Mouse (Mus musculus): ENCODE measurements around the gene Ryr1.

The Ryr1 gene

DNA sequence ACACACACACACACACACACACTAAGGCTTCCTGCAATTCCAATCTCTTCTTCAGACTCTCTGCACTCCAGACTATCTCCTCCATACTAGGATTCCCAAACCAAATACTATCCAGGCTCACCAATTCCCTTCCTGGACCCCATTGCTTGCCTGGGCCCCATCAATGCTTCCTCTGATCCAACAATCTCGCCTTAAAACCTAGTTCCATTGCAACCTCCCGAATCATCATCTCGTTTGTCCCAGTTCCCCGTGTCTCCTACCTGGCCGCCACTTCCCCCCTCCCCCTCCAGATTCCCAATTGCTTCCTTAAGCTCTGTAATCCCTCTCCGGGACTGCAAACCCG lies 163.4 kb downstream of the Ryr1 start:
- DNase-seq (ENCODE audit: low spot score in 2 of 2) = no peak

DNA sequence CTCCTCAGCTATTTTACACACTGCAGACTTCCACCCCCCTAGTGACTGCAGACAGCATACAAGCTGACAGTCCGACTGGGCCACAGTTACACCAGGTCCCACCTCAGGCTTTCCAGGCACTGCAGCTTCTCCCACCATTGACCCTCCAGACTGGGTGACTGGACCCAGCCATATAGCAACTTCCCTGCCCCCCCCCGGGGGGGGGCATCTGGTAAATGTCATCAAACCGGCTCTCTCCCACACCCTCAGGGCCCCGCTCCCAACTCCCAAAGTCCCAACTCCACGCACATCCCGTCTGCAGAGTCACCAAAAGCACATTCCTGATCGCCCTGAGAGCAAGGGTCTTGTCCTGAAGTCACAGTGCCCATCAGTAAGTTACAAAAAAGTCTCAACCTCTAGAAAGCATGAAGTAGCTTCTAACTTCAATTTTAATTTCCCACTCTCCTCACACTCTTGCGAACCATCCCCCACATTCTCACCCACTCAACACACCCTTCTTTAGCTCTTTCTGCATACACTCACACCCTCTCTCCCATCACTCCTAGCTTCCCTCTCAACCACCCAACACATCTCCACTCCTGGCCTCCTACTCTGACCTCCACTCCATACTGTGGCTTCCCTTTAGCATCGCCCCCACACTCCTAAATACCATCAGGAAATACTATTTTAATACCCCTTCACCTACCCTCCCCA lies 164.5 kb downstream of the Ryr1 start:
- DNase-seq (ENCODE audit: low spot score in 2 of 2) = no peak

DNA sequence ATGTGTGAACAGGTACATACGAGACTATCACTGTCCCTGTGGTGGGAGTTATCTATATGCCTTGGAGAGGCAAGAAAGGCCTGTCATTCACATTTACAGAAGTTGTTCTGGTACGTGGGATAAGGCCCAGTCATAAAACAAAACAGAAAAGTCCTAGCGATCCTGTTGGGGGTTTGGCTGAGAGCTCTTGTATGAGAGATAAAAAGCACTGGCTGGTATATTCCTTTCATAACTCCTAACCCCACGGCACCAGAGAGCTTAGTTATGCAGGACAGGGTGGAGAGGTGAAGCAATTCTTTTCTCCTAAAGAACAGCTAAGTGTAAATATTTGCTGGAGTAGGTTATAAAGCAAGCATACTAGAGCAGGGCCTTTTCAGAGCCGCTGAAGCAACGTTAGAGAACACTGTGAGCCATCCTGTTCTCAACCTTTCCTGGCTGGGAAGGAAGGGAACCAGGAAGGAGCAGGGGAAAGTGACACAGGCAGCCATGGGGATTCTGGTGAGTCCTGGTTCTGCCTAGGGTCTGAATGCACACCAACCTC lies 165.4 kb downstream of the Ryr1 start:
- DNase-seq (ENCODE audit: low spot score in 2 of 2) = no peak

DNA sequence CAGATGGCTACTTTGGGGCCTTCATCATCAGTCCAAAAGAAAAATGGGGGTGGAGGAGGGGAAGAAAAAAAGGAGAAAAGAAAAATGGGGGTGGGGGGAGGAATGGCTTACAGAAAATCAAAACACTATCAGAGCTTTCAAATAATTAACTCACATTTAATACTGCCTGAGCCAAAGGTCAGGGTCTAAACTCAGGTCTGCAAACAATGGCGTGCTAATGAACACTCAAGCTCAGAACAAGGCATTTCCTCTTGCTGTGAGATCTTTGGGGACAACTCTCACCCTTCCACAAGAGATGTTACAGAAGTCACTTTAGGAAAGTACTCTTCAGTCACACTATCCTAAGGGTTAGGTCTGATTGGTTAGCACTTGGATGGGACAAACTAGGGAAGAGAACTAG lies 166.2 kb downstream of the Ryr1 start:
- DNase-seq (ENCODE audit: low spot score in 2 of 2) = no peak

DNA sequence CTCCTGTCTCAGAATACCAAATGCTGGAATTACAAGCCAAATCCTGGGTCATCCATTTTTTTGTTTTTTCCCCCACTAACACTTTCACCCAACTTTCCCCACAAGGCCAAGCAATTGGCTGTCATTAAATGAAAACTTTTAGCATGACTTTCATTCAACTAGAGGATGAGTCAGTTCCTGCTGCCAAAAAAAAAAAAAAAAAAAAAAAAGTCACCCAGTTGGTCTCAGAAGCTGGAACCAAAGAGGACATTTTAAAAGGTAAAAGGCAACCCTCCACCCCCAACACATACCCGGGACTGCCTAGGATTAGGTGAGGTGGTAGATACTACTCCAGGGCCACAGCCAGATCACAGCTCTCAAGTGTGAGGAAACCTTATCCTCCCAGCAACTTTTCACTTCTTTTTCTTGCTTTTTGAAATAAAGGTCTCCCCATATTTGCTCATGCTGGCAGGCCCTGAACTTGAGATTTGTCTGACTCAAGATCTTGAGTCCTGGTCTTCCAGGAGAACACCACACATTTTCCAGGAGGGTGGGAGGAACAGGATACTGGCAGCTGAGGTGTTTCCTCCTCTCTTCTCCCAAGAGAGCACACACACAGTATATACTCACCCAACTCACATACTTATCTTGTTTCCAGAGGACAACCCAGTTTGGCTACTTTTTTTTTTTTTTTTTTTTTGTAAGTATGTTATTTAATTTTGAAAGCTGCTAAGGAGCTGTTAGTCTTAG lies 166.8 kb downstream of the Ryr1 start:
- DNase-seq (ENCODE audit: low spot score in 2 of 2) = no peak

DNA sequence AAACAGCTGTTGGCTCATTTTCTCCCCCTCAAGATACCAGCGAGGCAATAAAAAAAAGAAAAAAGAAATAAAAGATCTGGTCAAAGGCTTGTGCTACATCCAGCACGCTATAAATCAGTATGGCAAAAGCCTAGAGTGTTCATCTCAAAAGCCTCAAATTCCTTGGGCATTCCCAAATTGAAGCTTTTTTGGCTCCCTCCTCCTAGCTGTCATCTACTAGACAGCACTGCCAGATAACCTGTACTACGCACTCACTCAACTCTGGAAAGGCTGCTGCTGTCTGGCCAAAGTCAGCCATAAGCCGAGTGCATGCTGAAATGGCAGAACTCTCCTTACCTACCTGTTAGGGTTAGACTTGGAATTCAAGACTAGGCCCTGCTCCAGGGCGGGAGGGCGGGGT lies 167.7 kb downstream of the Ryr1 start:
- DNase-seq (ENCODE audit: low spot score in 2 of 2) = no peak

DNA sequence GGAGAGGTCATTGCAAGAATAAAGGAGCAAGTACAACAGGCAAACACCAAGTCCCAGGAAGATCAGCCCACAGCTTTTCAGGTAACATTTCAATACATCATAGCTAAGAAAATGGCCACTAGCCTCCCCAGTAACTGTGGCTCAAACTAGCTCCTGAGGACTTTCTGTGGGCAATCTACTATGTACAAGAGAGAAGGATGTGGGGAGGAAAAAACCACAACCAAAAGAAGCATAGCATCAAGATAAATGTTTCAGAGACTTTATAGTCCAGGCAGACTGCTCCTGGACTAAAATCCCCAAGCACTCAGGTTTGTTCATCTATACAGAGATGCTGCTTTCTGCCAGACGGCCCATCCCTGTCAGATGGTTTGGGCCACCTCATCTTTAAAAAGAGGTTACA lies 168.7 kb downstream of the Ryr1 start:
- DNase-seq (ENCODE audit: low spot score in 2 of 2) = no peak

DNA sequence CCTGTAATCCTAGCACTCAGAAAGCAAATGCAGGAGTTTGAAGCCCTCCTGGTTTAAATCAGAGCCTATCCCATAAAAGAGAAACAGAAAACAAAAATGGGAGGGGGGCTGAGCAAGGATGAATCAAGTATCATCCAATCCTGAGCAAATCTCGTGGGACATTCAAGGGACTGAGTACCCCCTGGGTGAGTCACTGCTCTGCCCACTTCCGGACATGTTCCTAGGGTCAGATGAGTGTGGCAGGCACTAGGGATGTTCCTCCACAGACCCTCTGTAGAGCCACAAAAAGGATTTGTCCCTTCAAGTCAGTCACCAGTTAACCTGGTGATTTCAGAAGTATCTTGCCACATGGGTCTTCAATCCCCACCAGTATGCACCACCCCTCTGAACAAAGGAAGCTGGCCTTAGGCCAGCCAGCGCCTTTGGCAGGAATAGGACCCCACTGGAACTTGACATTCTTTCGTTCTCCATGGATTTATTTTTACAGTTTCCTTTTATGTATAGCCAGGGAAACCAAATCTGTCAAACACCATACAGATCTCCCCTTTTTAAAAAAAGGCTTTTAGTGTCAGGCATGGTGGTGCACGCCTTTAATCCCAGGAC lies 169.6 kb downstream of the Ryr1 start:
- no peak for DNase-seq (ENCODE audit: low spot score in 2 of 2)

DNA sequence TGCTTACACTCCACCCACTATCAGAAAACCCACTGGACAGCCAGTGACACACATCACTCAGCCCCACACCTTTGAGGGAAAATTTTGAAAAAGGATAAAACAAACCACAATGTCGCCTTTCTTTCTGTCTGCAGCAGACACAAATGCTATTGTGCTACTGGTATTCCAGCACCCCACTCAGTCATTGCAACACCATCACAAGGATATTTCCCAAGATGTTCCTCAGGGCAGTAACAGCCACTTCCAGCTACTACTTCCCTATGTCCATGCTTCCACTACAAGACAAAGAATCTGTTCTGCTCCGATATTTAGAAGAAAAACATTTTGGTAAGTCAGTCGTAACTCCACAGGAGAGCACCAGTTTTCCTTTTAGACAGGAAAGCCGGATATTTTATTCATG lies 170.2 kb downstream of the Ryr1 start:
- no peak for DNase-seq (ENCODE audit: low spot score in 2 of 2)

DNA sequence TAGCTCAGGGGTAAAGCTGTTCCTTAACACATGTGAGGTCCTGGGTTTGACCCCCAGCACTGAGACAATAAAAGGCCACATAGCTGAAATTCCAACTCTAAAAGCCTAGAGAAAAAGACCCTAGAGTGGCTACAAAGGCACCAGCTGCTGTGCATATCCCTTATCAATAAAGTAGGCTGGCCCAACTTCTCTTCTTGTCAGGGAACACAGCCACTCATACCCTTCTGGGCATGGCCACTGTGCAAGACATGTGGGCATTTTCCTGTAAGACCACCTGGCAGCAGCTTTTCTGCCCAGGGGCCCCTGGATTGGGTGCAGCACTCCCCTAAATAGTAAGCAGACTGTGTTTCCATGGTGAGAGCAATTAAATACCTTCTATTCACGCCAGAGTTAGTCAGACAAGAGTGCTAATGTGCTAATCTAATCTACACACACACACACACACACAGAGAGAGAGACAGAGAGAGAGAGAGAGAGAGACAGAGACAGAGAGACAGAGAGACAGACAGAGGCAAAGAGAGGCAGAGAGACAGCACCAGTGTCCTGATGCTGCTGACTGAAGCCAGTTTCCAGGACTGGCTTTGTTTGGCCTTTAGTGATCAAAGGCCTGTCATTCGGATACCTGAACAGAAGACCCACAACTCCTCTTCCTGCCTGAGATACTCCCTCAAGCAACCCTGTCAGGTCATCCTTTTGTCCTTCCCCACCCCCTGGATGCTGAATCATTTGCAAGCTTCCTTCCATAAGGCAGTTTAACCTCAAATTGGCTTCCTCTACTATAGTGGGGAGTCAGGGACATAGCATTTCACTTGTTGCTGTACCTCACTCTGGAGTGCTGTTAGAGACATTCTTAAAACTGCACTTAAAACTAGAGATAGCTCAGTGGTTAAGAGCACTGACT lies 171.3 kb downstream of the Ryr1 start:
- DNase-seq (ENCODE audit: low spot score in 2 of 2) = no peak

All from spleen, postnatal 4 days (tissue).